Mouse (Mus musculus) gastrocnemius, adult 2 months (tissue): ENCODE data around the gene Larp1. TPM values are rescaled to one million over a fixed set of nuclear protein-coding genes. Genes with fewer than 3 reads are reported as not detected.
"Not testable (repeated sequence)": the region's sequence is repeated elsewhere in the genome, so short reads cannot be mapped to it uniquely, and the experiment has no call there.

Source experiments
- DNase-seq: peaks from one replicate; pipeline ENCODE4 v3.0.0; 2022
- H3K27ac ChIP-seq: fragments of 200-600 bp; 2 replicates; pipeline ENCODE4 v1.8.1; 2022; ENCODE audit warnings: mild to moderate bottlenecking
- H3K4me3 ChIP-seq: fragments of 200-600 bp; 2 replicates; pipeline ENCODE4 v1.8.1; 2022; ENCODE audit warnings: mild to moderate bottlenecking, moderate library complexity
- CTCF ChIP-seq: fragments of 200-600 bp; IDR thresholded peaks from 2 replicates; pipeline ENCODE4 v1.8.1; 2022; ENCODE audit warnings: antibody characterized with exemption, mild to moderate bottlenecking, moderate library complexity
- intact Hi-C: fragments of 180-260 bp; cut with DNase I; formaldehyde crosslinking; loops from one replicate; pipeline ENCODE4 v1.15.1; 2025
- total RNA-seq, 2 experiments: library from RNA; stranded (reverse); gene quantifications; 2 replicates each; pipeline ENCODE4 v1.2.3; 2021

Gene Larp1
- total RNA-seq, 2 experiments from 2014 or later: 90.4 to 98.4 TPM

GRCm38 (mm10) chr11:58096821-58097620, 88.2 kb downstream of the Larp1 start:
- peak overlapping the region; percentile 80 for H3K27ac ChIP-seq
- intact Hi-C loops: no loop called here
- DNase-seq: peak; percentile 45
- 0 out of 2 replicates have a peak, but pooled peaks have one; percentile 0 for TF ChIP-seq CTCF
- peak overlapping the region; percentile 82 for H3K4me3 ChIP-seq

GRCm38 (mm10) chr11:58097621-58098365, 88.9 kb downstream of the Larp1 start:
- peak; percentile 36 for DNase-seq
- 0 out of 2 replicates have a peak, but pooled peaks have one; percentile 0 for TF ChIP-seq CTCF
- peak overlapping the region; percentile 82 for H3K4me3 ChIP-seq
- peak overlapping the region; percentile 80 for H3K27ac ChIP-seq
- intact Hi-C loops: no loop called here

GRCm38 (mm10) chr11:58098366-58098720, 89.5 kb downstream of the Larp1 start:
- peak overlapping the region; percentile 82 for H3K4me3 ChIP-seq
- intact Hi-C loops, DNase-seq, H3K27ac ChIP-seq: not testable (repeated sequence)
- TF ChIP-seq CTCF: peak; percentile 47

- TF ChIP-seq CTCF: no peak
- intact Hi-C loops: loop anchor here (5.0 to 10.0 kb wide), 3 partner anchors 93 to 225 kb away; partner anchors contain the start of gene Larp1
- no peak for DNase-seq
- Histone ChIP-seq H3K4me3 (no peak overlapping the region), H3K27ac (no peak overlapping the region)
These were observed 91.1 kb downstream of the Larp1 start for GRCm38 (mm10) chr11:58100006-58100405.

- intact Hi-C loops: loop anchor here (5.0 to 10.0 kb wide), 3 partner anchors 94 to 224 kb away; partner anchors contain the start of gene Larp1
- no peak for DNase-seq
- no peak overlapping the region for H3K4me3 ChIP-seq
- TF ChIP-seq CTCF: no peak
- H3K27ac ChIP-seq: no peak overlapping the region
These were observed 92.4 kb downstream of the Larp1 start for GRCm38 (mm10) chr11:58101194-58101720.

- intact Hi-C loops: loop anchor here (5.0 to 10.0 kb wide), 3 partner anchors 95 to 223 kb away; partner anchors contain the start of gene Larp1
- DNase-seq: no peak
- no peak overlapping the region for H3K4me3 ChIP-seq
- TF ChIP-seq CTCF: no peak
- H3K27ac ChIP-seq: no peak overlapping the region
These were observed 93.3 kb downstream of the Larp1 start for GRCm38 (mm10) chr11:58102146-58102545.

GRCm38 (mm10) chr11:58102581-58103343, 93.9 kb downstream of the Larp1 start:
- no peak for DNase-seq
- Histone ChIP-seq H3K27ac (peak overlapping the region; percentile 97; the same call in 1 of the 2 replicates), H3K4me3 (peak overlapping the region; percentile 100; the same call in 1 of the 2 replicates)
- no peak for TF ChIP-seq CTCF
- intact Hi-C loops: loop anchor here (5.0 to 10.0 kb wide), 3 partner anchors 95 to 222 kb away; partner anchors contain the start of gene Larp1

- H3K4me3 ChIP-seq: peak overlapping the region; percentile 100
- intact Hi-C loops: loop anchor here (5.0 to 10.0 kb wide), 3 partner anchors 96 to 222 kb away; partner anchors contain the start of gene Larp1
- peak overlapping the region; percentile 97 for H3K27ac ChIP-seq
- DNase-seq: peak; percentile 40
- no peak for TF ChIP-seq CTCF
These were observed 94.4 kb downstream of the Larp1 start for GRCm38 (mm10) chr11:58103344-58103653.

- Histone ChIP-seq H3K4me3 (peak within 1 kb of the TSS; percentile 100), H3K27ac (peak within 1 kb of the TSS; percentile 97)
- intact Hi-C loops: loop anchor here (5.0 to 10.0 kb wide), 3 partner anchors 97 to 221 kb away; partner anchors contain the start of gene Larp1
- no peak for TF ChIP-seq CTCF
- DNase-seq: peak; percentile 100
These were observed 94.9 kb downstream of the Larp1 start, which contains the start of gene Cnot8 for GRCm38 (mm10) chr11:58103697-58104306. TSS of gene Cnot8 (plus strand) at chr11:58104153.

GRCm38 (mm10) chr11:58104351-58104791, 95.5 kb downstream of the Larp1 start:
- intact Hi-C loops: loop anchor here (5.0 to 10.0 kb wide), 3 partner anchors 97 to 220 kb away; partner anchors contain the start of gene Larp1
- TF ChIP-seq CTCF: no peak
- Histone ChIP-seq H3K27ac (peak overlapping the region; percentile 97), H3K4me3 (peak overlapping the region; percentile 100)
- DNase-seq: no peak

GRCm38 (mm10) chr11:58107009-58107408, 98.1 kb downstream of the Larp1 start:
- TF ChIP-seq CTCF: peak; percentile 22; the same call in 1 of the 2 replicates
- intact Hi-C loops: loop anchor here (10.0 kb wide), 1 partner anchor 218 kb away; no protein-coding TSS in a partner anchor
- H3K4me3 ChIP-seq: no peak overlapping the region
- DNase-seq: no peak
- H3K27ac ChIP-seq: 0 out of 2 replicates have a peak overlapping the region, but pooled peaks have one; percentile 6
